Mouse (Mus musculus) liver, embryonic 16.5 days (tissue): ENCODE results near the gene Spag4. TPM values are rescaled to one million over a fixed set of nuclear protein-coding genes. Genes with fewer than 3 reads are reported as not detected.

Experiments used
- polyA plus RNA-seq: library from polyadenylated mRNA; unstranded; fragments of >200 nt; fragmentation: Nextera tagmentation; extraction: Ambion mirVana; gene quantifications from 2 replicates; pipeline ENCODE4 v1.2.1, GENCODE M21; 2015

Spag4 gene
- polyA plus RNA-seq, 1 experiment from 2014 or later: 0.72 TPM

Other genes starting within 250 kb of the Spag4 start
- 4.8 and 5.6 TPM in 2 replicates for gene BC029722, start 245.7 kb upstream of the Spag4 start, polyA plus RNA-seq
- 108 TPM in 2 replicates for gene Eif6, start 238.2 kb upstream of the Spag4 start, polyA plus RNA-seq
- 0.08 and 0.14 TPM in 2 replicates for gene Fam83c, start 230.3 kb upstream of the Spag4 start, polyA plus RNA-seq
- gene Uqcc1, start 134.9 kb upstream of the Spag4 start, polyA plus RNA-seq: 26.5 and 34.1 TPM in 2 replicates
- not detected in 2 replicates for gene Gm15557, start 124.4 kb upstream of the Spag4 start, polyA plus RNA-seq
- not detected in 2 replicates for gene Gdf5, start 119.8 kb upstream of the Spag4 start, polyA plus RNA-seq
- 6.6 and 7.0 TPM in 2 replicates for gene Cep250, start 108.7 kb upstream of the Spag4 start, polyA plus RNA-seq
- 0.54 and 0.98 TPM in 2 replicates for gene 6430550D23Rik, start 57.2 kb upstream of the Spag4 start, polyA plus RNA-seq
- 93.2 and 93.9 TPM in 2 replicates for gene Ergic3, start 57.1 kb upstream of the Spag4 start, polyA plus RNA-seq
- gene Fer1l4, start 12.2 kb upstream of the Spag4 start, polyA plus RNA-seq: not detected in 2 replicates
- 19.4 and 22.6 TPM in 2 replicates for gene Cpne1, start 46.8 kb downstream of the Spag4 start, polyA plus RNA-seq
- 7.8 and 8.9 TPM in 2 replicates for gene Rbm12, start 46.8 kb downstream of the Spag4 start, polyA plus RNA-seq
- gene Gm28036, start 61.9 kb downstream of the Spag4 start, polyA plus RNA-seq: 5.4 and 6.2 TPM in 2 replicates
- 180 and 191 TPM in 2 replicates for gene Romo1, start 78.9 kb downstream of the Spag4 start, polyA plus RNA-seq
- 44.5 and 44.7 TPM in 2 replicates for gene Nfs1, start 79.0 kb downstream of the Spag4 start, polyA plus RNA-seq
- 229 and 233 TPM in 2 replicates for gene Rbm39, start 115.1 kb downstream of the Spag4 start, polyA plus RNA-seq
- gene Phf20, start 131.3 kb downstream of the Spag4 start, polyA plus RNA-seq: 10.9 and 13.8 TPM in 2 replicates
- 1.6 and 1.9 TPM in 2 replicates for gene Cnbd2, start 247.1 kb downstream of the Spag4 start, polyA plus RNA-seq
- gene Scand1, start 247.5 kb downstream of the Spag4 start, polyA plus RNA-seq: 20.7 and 21.4 TPM in 2 replicates